Mouse (Mus musculus) lung, postnatal 0 days (tissue): ENCODE measurements around the gene Tmem51.

Experiments
- CTCF ChIP-seq: IDR thresholded peaks from 2 replicates; pipeline ENCODE4 v1.5.1; 2016; ENCODE audit warnings: antibody characterized with exemption, mild to moderate bottlenecking
- EP300 ChIP-seq: IDR thresholded peaks from 2 replicates; pipeline ENCODE4 v1.6.1; 2016; ENCODE audit warnings: antibody characterized with exemption, mild to moderate bottlenecking, control low read depth

- no peak for TF ChIP-seq CTCF
- TF ChIP-seq EP300 = no peak
These were observed 37.1 kb upstream of the Tmem51 start for GRCm38 (mm10) chr4:142121164-142121563.
